Mouse (Mus musculus): ENCODE results near the gene Npcd. TPM values are rescaled to one million over a fixed set of nuclear protein-coding genes. Genes with fewer than 3 reads are reported as not detected.
A peak's percentile ranks its signal among the peaks of the same experiment; 100 is the strongest.

Npcd gene
- polyA plus RNA-seq, 1 experiment from 2014 or later, result not detected

DNA sequence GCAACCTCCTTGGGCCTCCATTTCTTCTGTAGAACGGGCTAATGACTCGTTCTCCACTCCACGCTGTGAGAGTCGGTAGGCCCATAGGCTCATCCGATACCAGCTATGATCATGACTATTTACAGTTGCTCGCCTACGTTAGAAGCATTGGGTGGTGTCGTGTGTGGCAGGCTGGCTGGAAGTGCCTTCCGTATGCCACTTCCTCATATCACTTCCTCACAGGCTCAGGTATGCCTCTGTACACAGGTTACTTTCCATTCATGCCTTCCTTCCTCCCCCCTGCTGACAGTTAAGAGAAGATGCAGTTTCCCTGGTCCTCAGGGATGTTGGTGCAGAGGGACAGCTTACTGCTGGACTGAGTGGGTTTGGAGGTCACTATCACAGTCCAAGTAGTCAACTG lies 41.0 kb downstream of the Npcd start:
- no peak for DNase-seq (ENCODE audit: low spot score)
- Histone ChIP-seq H3K27me3 (ENCODE audit: low read depth, poor library complexity, severe bottlenecking) (peaks cover 48% of the 10 kb centered on the region), H3K27ac (replicated peaks) (no peak overlapping the region), H3K9me3 (replicated peaks) (no peaks in the 10 kb centered on the region), H3K36me3 (no peaks in the 10 kb centered on the region), H3K4me1 (peaks cover 49% of the 10 kb centered on the region), H3K4me3 (no peak overlapping the region)
- 93% methylated on average over 9 of the region's 9 CpGs for WGBS

DNA sequence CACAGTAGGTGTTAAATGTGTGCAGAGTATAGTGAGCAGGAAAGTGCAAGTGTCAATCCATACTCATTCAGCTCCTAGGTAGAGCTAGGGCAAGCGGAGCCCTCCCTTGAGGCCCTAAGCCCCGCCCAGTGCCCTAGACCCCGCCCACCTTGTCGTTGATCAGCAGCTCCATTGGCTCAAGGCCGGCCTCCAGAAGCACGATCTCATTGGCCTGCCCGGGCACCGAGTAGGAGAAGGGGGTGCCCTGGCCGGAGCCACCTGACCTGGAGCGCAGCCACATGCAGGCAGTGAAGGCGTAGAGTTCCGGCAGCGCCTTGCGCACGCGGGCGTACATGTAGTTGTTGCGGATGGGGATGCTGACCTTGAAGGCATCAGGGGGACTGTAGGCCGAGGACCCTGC lies 41.6 kb downstream of the Npcd start:
- WGBS, result 18% methylated on average over 19 of the region's 19 CpGs
- Histone ChIP-seq H3K4me3 (peak overlapping the region; percentile 14; the same call in 1 of the 2 replicates), H3K27ac (replicated peaks) (no peak overlapping the region), H3K9me3 (replicated peaks) (no peaks in the 10 kb centered on the region), H3K36me3 (no peaks in the 10 kb centered on the region), H3K4me1 (peaks cover 55% of the 10 kb centered on the region), H3K27me3 (ENCODE audit: low read depth, poor library complexity, severe bottlenecking) (peaks cover 48% of the 10 kb centered on the region)
- DNase-seq (ENCODE audit: low spot score), result peak; percentile 54

DNA sequence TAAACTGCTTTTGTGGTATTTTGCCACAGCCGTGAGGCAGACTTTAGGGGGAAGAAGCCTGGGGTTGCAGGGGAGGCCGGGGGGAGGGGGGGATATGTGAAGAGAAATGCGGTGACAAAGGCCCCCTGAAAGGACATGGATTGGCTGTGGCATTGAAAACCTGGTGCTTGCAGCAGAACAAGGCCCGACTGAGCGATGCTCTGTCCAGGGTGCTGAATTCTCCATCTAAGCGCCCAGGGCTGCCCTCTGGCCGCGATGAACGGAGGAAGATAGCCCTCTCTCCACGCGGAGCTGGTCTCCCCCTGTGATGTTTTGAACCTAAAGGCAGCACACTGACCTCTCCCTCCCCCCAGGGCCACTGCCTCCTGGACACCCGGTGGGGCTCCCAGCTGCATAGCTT lies 42.5 kb downstream of the Npcd start:
- no peaks in the 10 kb centered on the region for H3K9me3 ChIP-seq (replicated peaks)
- 4% methylated on average over 12 of the region's 12 CpGs for WGBS
- no peak overlapping the region for H3K4me3 ChIP-seq
- no peaks in the 10 kb centered on the region for H3K36me3 ChIP-seq
- DNase-seq (ENCODE audit: low spot score), result peak; percentile 72
- peaks cover 65% of the 10 kb centered on the region for H3K4me1 ChIP-seq
- H3K27ac ChIP-seq (replicated peaks), result no peak overlapping the region
- H3K27me3 ChIP-seq (ENCODE audit: low read depth, poor library complexity, severe bottlenecking), result peaks cover 48% of the 10 kb centered on the region

GRCm38 (mm10) chr15:79790905-79791304 lies 43.1 kb downstream of the Npcd start:
- Histone ChIP-seq H3K27me3 (ENCODE audit: low read depth, poor library complexity, severe bottlenecking) (peaks cover 48% of the 10 kb centered on the region), H3K4me3 (no peak overlapping the region), H3K4me1 (peaks cover 68% of the 10 kb centered on the region), H3K36me3 (no peaks in the 10 kb centered on the region), H3K27ac (replicated peaks) (no peak overlapping the region), H3K9me3 (replicated peaks) (no peaks in the 10 kb centered on the region)
- no peak for DNase-seq (ENCODE audit: low spot score)
- 83% methylated on average over 6 of the region's 6 CpGs for WGBS

- H3K4me1 ChIP-seq, result peaks cover 65% of the 10 kb centered on the region
- no peaks in the 10 kb centered on the region for H3K9me3 ChIP-seq (replicated peaks)
- DNase-seq (ENCODE audit: low spot score), result no peak
- no peaks in the 10 kb centered on the region for H3K36me3 ChIP-seq
- no peak overlapping the region for H3K27ac ChIP-seq (replicated peaks)
- H3K27me3 ChIP-seq (ENCODE audit: low read depth, poor library complexity, severe bottlenecking), result peaks cover 46% of the 10 kb centered on the region
- 61% methylated on average over 8 of the region's 8 CpGs for WGBS
- H3K4me3 ChIP-seq, result no peak overlapping the region
Measured at GRCm38 (mm10) chr15:79790111-79790510, 43.9 kb downstream of the Npcd start.

DNA sequence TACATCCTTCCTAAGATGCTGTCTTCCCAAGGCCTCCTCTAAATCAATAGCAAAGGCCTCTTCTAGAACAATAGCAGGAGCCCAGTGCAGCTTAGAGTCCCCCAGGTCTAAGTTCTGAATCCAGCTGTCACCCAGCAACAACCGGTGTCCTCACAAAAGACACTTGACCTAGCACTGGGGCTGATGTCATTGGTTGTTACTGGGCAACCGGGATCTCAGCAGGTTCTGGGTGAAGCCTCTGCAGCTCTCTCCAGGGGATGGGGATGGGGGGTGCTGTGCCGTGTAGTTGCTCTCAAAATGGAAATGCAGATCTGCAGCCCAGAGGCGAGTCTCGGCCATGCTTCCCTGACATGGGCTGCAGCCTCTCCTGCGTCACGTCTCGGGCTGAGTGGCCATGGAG lies 46.2 kb downstream of the Npcd start:
- H3K27ac ChIP-seq (replicated peaks), result peak overlapping the region; percentile 70
- no peaks in the 10 kb centered on the region for H3K9me3 ChIP-seq (replicated peaks)

DNA sequence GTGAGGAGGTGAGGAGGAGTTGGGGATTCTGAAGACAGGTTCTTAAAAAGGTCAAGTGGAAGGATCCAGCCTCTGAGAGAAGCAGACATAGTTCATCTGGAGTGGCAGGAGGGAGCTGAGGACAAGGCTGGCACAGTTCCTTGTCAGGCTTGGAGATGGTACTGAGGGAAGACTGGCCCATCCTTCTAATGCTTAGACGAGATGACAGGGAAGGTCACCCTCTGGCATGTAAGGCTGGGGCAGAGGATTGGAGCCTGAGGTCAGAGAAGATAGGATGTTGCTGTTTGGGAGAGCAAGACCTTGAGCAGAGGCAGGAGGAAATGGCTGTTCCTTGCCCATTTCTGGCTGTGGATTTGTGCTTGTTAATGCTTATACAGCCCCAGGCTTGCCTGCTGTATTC lies 49.0 kb downstream of the Npcd start:
- DNase-seq (ENCODE audit: low spot score), result no peak
- no peak overlapping the region for H3K27ac ChIP-seq (replicated peaks)
- no peaks in the 10 kb centered on the region for H3K9me3 ChIP-seq (replicated peaks)
- H3K4me1 ChIP-seq, result peaks cover 42% of the 10 kb centered on the region
- H3K36me3 ChIP-seq, result no peaks in the 10 kb centered on the region
- peaks cover 3% of the 10 kb centered on the region; the same call in 1 of the 2 replicates for H3K27me3 ChIP-seq (ENCODE audit: low read depth, poor library complexity, severe bottlenecking)
- H3K4me3 ChIP-seq, result no peak overlapping the region
- 66% methylated on average over 1 of the region's 1 CpGs for WGBS

More for the DNA sequence above, 46.2 kb downstream of the Npcd start:
- peak; percentile 28 for DNase-seq (ENCODE audit: low spot score)
- Histone ChIP-seq H3K4me3 (no peak overlapping the region), H3K27me3 (ENCODE audit: low read depth, poor library complexity, severe bottlenecking) (peaks cover 29% of the 10 kb centered on the region; the same call in 1 of the 2 replicates), H3K4me1 (peaks cover 60% of the 10 kb centered on the region), H3K36me3 (no peaks in the 10 kb centered on the region)
- 54% methylated on average over 8 of the region's 8 CpGs for WGBS

DNA sequence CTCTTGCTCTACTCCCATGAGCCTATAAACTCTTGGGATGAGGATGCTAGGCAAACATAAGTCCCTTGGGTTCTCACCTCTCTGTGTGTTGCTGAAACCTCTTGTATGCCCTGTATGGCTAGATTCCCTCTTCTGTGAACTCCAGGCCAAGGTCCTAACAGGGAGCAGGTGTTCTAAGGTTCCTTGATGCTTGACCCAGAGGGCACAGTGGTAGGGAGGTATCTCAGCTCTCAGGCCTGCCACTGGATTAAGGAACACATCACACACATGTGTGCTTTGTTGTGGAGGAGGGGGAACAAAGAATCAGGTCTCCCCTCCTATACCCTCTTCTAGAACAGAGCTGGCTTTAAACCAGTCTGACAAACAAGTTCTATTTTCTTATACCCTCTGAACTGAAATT lies 56.3 kb downstream of the Npcd start, which contains the start of gene Dnal4:
Dnal4 (minus strand) TSS at position 101 of the 400 bp plus-strand sequence.
- Histone ChIP-seq H3K4me1 (peaks cover 25% of the 10 kb centered on the region), H3K27me3 (ENCODE audit: low read depth, poor library complexity, severe bottlenecking) (no peaks in the 10 kb centered on the region), H3K36me3 (no peaks in the 10 kb centered on the region), H3K4me3 (no peak within 1 kb of the TSS), H3K9me3 (replicated peaks) (no peaks in the 10 kb centered on the region), H3K27ac (replicated peaks) (no peak within 1 kb of the TSS)
- DNase-seq (ENCODE audit: low spot score), result no peak

- DNase-seq (ENCODE audit: low spot score), result no peak
- Histone ChIP-seq H3K4me3 (no peak overlapping the region), H3K27me3 (ENCODE audit: low read depth, poor library complexity, severe bottlenecking) (no peaks in the 10 kb centered on the region), H3K27ac (replicated peaks) (no peak overlapping the region), H3K9me3 (replicated peaks) (no peaks in the 10 kb centered on the region), H3K4me1 (peaks cover 28% of the 10 kb centered on the region), H3K36me3 (no peaks in the 10 kb centered on the region)
- 64% methylated on average over 7 of the region's 7 CpGs for WGBS
Measured at GRCm38 (mm10) chr15:79775662-79776061, 58.4 kb downstream of the Npcd start.

DNA sequence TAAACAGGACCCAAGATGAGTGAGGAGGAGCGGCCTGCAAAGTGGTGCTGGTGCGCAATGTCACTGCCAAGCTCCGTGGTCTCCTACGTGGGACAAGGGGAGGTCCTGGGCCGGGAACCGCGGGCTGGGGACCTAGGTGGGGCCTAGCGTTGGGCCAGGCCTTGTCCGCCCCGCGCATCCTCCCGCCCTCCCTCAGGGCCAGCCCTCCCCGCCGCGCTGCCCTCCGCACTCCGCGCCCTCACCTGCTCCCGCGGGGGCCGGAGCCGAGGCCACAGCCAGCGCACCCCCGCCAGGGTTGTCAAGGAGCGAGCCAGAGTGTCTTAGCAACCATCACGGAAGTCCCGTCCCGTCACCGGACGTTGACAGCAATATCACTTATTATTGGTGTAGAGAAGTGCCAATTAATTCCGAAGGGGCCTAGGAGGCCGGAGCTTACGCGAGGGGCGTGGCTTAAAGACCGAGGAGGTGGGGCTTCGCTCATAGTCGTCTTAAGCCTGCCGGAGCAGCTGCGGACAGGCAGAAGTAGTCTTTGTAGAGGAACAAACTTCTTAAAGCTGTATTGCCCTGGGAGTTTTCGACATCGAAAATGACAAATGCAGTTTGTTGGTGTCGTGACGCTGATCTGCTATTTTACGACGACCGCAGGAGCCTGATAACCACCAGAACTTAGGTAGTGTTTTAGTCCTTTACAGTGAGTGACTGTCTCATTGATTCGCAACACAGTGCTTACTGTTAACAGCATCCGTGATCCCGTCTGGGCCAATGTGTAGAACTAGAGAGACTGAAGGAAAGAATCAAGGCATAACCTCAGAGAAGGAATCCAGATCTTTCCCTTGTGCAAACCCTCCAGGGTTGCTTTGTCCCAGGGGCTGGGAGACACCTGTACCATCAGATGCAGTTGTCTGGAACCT lies 59.7 kb downstream of the Npcd start:
- no peaks in the 10 kb centered on the region for H3K9me3 ChIP-seq (replicated peaks)
- peak; percentile 95 for DNase-seq (ENCODE audit: low spot score)
- WGBS, result under 1% methylated on average over 48 of the region's 50 CpGs
- H3K27ac ChIP-seq (replicated peaks), result peak overlapping the region; percentile 87
- peaks cover 29% of the 10 kb centered on the region for H3K4me1 ChIP-seq
- no peaks in the 10 kb centered on the region for H3K27me3 ChIP-seq (ENCODE audit: low read depth, poor library complexity, severe bottlenecking)
- no peaks in the 10 kb centered on the region for H3K36me3 ChIP-seq
- peak overlapping the region; percentile 69 for H3K4me3 ChIP-seq

DNA sequence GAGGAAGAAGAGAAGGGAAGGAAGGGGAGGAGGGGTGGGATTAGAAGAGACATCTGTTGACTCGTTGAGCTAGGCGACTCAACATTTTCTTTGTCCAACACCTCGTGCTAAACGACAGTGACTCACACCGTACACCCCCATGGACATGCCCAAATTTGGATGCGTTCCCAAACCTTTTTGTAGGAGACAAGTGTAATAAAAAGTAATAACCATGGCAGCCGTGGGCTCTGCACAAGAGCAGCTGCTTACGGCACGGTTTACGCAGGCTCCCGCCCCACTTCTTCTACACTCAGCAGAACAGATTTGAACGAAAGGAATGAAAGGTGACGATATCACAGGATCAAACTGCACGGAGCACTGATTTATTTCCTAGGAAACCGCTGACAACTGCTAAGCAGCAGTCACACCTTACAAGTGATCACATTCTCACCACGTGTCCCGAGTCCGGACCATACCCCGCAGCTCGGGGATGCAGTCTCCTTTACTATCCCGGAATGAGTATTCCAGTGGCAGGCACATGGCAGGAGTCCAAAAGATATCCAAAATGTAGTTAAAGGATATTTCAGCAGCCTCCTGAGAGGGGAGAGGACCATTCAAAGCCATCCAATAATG lies 63.3 kb downstream of the Npcd start:
- Histone ChIP-seq H3K4me3 (no peak overlapping the region), H3K36me3 (no peaks in the 10 kb centered on the region), H3K9me3 (replicated peaks) (no peaks in the 10 kb centered on the region), H3K27me3 (ENCODE audit: low read depth, poor library complexity, severe bottlenecking) (no peaks in the 10 kb centered on the region), H3K27ac (replicated peaks) (no peak overlapping the region), H3K4me1 (peaks cover 32% of the 10 kb centered on the region)
- DNase-seq (ENCODE audit: low spot score), result no peak
- 89% methylated on average over 21 of the region's 21 CpGs for WGBS

- no peaks in the 10 kb centered on the region for H3K9me3 ChIP-seq (replicated peaks)
- DNase-seq (ENCODE audit: low spot score), result no peak
- no peaks in the 10 kb centered on the region for H3K27me3 ChIP-seq (ENCODE audit: low read depth, poor library complexity, severe bottlenecking)
- WGBS, result 72% methylated on average over 6 of the region's 6 CpGs
- H3K36me3 ChIP-seq, result peaks cover 21% of the 10 kb centered on the region
- no peak overlapping the region for H3K4me3 ChIP-seq
- H3K4me1 ChIP-seq, result peaks cover 15% of the 10 kb centered on the region
- H3K27ac ChIP-seq (replicated peaks), result no peak overlapping the region
Measured at GRCm38 (mm10) chr15:79768302-79768701, 65.7 kb downstream of the Npcd start.

Data from midbrain, embryonic 10.5 days (tissue).